Mouse (Mus musculus) gastrocnemius, postnatal 25 days (tissue): ENCODE measurements at regions not wholly inside any gene's neighbourhood (a gene's known extent, or its start where the extent isn't known, plus 50 kb on each side); places are given as distances from the start of the nearest gene placed in this dataset.

Experiments
- DNase-seq: peaks from one replicate; pipeline ENCODE4 v3.0.0; 2022

GRCm38 (mm10) chr14:24770015-24770977, 283.4 kb downstream of the Rps24 start:
- no peak for DNase-seq

GRCm38 (mm10) chr14:24771663-24772062, 284.7 kb downstream of the Rps24 start:
- no peak for DNase-seq

DNA sequence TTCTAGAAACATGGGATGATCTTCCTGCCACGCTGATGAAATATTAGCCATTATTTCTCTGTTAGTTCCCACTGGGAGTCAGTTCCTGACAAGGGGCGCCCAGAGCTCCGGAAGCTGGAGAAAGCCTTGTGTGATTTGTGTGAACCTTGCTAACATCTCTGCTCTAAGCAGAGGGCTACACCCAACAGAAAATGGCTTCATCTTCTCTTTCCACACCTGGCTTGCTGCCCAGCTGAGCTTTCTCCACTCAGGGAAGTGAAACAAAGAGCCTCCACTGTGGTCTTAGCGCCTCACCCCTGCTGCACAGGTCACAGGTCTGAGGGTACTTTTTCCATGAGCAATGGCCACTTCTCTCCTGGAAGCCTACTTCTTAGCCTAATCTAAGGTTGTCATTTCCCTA, 285.2 kb downstream of the Rps24 start:
- DNase-seq: no peak

DNA sequence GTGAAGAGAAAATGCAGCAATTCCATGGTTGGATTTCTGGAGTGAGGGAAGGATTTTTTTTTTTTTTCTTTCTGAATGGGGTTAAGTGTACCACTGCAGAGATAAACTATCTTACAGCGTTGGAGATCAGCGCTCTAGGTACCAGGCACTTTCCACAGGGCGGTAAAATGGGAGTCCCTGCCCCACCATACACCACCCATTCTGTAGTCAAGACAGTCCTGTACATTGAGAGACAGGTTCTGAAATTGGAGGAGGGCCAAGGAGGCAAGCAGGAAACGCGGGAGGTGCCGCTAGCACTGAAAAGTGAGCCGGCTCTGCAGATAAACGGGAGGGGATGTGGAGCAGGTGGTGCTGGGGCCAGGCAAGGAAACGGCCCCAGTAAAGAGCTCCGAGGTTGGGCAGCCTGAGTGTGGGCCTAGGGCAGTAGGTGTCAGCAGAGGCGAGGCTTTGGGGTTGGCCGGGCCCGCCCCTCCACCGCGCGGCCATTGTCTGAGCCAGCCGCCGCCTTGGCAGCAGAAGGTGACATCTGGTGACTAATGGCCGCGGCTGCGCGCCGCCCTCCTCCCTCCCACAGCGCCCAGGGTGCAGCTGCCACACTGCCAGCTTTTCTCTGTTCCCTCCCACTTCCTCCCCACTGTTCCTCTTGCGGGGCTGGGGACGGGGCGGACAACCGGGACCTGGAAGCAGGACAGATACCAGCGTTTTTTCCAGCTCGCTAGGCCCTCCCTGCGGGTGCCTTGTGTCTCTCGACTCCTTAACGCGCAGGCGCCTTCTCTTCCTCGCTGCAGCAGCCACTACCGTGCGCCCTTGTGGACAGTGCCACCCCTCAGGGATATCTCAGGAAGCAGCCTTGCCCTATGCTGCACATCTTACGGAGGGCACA, 292.1 kb downstream of the Rps24 start:
- DNase-seq: peak; percentile 91

- no peak for DNase-seq
Observed at GRCm38 (mm10) chr14:24781674-24782073, 294.7 kb downstream of the Rps24 start.

DNA sequence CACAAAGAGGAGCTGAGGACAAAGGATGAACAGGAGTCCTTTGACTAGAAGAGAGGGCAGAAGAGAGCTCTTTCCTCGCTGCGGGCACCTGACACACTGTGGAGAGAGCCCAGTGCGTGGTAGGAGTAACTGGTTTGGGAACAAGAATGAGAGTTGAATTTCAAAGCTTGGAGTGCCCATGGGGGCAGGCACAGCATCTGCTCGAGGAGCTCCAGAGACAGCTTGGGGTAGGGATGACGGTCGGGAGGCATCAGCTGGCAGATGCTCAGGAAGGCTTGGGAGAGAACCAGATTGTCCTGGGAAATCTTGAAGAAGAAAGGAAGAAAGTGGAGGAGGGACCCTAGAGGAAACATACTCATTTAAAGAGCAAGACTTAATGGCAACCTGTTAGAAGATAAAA, 297.0 kb downstream of the Rps24 start:
- no peak for DNase-seq

GRCm38 (mm10) chr14:24785452-24785851, 298.5 kb downstream of the Rps24 start:
- no peak for DNase-seq

DNA sequence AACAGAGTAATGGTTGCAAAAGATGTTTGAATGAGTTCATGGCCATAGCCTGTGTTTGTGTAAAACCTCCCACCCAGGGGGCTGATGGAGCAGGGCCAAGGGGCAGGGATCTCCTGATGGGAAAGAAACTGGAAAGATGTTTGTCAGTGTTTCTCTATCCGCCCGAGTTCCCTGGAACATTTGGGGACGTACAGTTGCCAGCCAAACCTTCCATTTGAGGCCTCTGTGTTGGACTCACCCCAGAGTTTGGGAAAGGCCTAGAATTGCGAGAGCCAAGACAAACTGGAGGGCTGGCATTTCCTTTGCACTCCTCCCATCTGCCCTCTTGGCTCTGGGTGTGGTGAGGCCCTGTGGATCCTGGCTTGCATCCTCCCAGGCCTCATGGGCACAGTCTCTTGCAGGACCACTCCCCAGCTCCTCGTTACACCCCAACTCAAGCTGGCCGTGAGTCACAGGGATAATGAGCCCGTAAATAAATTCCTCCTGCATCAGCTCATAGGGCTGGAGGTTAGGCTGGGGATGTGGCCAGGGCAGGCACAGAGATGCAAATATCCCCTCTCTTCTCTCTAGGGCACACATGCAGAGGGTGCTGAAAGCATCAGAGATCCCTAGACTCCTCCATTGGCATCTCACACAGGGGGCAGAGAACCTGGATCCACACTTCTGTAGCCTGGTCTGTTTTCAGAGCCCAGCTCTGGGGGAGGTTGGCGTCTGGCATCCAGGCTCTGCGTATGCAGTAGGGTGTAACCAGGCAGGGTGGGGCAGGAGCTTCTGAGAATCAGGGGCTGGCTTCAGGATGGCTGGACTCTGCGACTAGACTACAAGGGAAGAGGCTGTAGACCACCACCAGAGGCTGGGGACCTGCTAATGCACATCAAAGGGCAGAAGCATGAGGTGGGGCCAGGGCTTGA, 306.7 kb downstream of the Rps24 start:
- DNase-seq: peak; percentile 83

- no peak for DNase-seq
Observed at GRCm38 (mm10) chr14:24794359-24794845, 307.5 kb downstream of the Rps24 start.

DNA sequence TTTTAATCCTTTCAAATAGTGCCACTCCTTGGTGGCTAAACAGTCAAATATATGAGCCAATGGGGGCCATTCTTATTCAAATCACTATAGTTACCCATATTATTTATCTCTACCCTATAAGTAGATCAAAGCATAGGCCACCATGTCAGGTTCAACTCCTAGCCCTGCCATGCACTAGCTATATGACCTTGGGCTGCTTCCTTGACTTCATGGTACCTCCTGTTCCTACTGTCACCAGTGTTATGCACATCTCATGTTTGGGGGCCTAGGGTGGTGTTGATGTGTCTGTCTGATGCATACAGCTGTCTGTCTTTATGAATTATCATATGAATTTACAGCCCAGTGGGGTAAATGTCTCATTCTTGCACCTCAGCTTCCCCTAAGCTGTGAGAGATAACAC, 310.6 kb downstream of the Rps24 start:
- DNase-seq: no peak

DNA sequence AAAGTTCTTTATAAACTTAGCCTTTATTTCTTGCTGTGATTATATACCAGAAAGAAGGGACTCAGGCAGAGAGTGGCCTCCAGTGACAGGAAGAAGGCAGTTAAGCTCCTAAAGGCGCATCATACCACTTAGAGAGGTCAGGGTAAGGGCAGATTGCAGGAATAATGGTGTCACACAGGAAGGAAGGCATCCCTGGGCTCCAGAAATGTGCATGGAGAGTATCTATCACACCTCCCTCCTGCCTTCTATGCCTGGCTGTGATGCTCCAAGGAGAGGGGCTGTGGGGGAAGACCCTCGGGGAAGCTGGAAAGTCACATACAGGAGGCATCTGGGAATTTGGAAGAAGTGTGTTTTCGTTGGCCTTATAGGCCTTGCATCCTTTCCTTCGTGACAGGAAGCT, 311.1 kb downstream of the Rps24 start:
- no peak for DNase-seq

GRCm38 (mm10) chr14:24803001-24803655, 316.2 kb downstream of the Rps24 start:
- DNase-seq: no peak

- DNase-seq: no peak
Observed at GRCm38 (mm10) chr14:24807061-24807460, 320.1 kb downstream of the Rps24 start.

DNA sequence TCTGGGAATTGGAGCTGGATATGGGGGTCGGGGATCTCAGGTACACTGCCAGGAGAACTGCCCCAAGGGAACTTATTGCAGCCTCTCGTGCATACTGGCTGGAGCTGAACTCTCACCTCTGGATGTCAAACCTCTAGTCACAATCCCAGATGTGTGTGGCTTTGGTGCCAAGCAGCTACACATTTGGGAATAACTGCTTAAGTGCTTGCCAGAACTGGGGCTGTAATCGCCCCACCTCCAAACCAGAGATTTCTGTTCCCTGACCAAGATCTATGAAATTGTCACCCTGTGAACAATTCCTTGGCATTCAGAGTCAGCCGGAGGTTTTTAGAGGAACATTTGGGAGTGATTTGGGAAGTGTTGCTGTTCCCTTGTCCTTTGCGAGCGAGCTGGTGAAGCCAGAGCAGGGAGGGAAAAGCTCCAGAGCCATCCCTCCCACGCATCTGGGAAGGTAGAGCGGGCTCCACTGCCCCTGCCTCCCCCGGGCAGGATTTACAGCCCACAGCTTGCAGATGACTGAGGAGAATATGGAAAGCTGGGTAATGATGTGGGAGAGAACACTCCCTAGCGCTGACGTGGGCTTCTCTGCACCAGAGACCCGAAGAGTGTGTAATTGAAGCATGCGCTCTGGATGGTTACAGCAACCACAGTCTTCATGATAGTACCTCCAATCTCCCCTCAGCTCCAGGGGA, 336.1 kb downstream of the Rps24 start:
- peak; percentile 63 for DNase-seq

DNA sequence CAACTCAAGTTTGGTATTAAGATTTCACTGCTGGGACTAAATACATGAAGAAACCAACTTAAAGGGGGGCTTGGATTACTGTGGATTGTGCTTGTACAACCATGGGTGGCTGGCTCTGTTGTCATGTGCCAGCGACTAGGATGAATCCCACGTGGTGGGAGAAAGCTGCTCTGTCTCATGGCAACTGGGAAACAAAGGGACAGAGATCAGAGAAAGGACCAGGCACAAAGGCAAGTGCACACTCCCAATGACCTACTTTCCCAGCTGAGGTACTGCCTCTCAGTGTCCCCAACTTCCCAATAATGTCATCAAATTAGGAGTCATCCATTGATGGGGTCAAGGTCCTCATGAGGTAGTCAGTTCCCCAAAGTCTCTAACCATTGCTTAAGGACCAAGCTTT, 337.4 kb downstream of the Rps24 start:
- no peak for DNase-seq

DNA sequence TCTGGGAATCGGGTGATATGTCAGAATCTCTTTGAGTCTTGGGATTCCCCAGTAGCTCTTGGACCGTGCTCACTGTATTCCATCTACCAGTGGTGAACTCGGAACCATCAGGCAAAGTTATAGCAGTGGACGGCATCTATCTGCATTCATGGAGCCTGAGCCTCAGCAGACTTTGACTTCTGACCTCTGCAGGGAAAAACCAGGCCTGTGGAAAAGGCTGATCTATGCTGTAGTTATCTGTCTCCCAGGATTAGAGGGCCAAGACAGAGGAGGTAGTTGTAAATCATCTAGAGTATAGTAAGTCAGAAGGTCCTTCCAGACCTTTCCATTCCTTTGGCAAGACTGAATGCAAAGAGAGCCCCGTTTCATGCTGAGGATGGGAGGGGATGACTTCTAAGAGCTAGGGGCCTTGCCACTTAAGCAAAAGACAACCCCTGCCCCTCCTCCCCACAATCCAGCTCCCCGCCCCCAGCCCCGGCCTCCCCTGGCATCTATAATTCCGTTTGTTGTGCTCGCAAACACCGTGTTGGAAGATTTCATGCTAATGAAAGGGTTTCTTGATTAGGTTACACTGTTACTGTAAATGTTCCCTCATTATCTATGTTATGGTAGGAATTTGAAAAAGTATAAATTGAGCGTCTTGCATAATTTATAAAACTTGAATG, 338.9 kb downstream of the Rps24 start:
- DNase-seq: no peak

DNA sequence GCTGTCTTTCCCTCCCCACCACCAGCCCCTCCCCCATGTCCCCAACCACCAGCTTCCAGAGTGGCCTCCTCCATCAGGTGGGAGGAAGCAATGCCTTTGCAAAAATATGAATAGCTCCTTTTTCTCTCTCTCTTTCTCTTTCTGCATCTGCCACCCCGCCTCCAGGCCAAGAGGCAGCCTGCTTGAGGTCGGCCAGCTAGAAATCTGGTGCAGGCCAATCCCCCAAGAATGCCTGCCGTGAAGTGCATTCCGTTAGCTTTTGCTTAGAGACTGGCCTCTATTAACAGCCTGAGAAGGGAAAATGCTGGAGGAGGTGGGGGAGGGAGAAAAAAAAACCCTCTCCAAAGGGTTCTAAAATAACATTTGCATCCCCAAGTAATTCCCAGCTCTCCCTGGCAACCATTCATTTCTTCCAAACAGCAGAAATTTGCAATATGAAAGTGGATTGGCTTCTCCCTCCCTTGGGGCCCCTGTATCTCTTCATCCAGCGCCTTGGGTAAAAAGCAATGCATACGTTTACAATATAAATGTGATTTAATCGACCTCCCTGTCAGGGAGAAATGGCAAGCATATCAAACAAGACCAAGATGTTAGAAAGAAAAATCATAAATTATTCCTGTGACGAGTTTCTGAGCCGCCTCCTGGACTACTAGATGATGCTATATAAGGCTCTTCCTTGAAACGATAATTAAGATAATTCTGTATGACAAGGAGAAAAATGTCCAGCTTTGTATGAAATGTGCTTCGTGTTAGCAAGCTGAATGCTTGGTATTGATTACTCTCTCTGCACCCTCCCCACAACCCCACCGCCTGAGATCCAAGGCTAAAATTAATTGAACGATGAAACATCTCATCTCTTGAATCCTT, 339.8 kb downstream of the Rps24 start:
- no peak for DNase-seq

DNA sequence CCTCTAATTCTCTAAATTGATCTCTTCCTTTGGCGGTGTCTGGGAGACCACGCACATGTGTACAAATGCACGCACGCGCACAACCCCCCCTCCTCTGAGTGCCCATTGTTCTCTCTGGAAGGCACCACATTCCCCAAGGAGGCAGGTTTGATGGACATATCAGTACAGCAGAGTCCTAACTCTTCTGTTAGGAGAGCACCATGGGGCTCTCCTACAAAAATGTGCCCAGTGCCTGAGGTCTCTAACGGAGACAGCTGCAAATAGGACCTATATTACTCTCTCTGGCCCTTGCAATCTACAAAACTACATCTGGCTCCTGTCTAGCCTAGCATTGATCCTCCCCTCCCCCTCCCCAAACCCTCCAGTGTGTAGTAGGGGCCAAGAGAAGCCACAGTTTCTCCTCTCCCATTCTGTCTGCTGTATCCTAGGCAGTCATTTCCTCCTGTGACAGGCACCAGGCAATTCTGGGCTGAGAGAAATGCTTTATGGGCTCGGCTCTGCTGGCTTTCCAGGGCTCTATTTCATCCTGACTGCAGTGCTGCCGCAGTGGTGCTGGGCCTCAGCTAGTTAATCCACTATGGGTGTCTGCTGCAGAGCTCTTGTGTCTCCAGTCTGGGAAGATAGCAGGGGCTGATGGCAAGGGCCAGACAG, 340.6 kb downstream of the Rps24 start:
- no peak for DNase-seq

GRCm38 (mm10) chr14:24829001-24829400, 342.1 kb downstream of the Rps24 start:
- no peak for DNase-seq
